Mouse (Mus musculus): ENCODE results near the gene Ptma.
"Not testable (repeated sequence)": the region's sequence is repeated elsewhere in the genome, so short reads cannot be mapped to it uniquely, and the experiment has no call there.

Ptma gene

DNA sequence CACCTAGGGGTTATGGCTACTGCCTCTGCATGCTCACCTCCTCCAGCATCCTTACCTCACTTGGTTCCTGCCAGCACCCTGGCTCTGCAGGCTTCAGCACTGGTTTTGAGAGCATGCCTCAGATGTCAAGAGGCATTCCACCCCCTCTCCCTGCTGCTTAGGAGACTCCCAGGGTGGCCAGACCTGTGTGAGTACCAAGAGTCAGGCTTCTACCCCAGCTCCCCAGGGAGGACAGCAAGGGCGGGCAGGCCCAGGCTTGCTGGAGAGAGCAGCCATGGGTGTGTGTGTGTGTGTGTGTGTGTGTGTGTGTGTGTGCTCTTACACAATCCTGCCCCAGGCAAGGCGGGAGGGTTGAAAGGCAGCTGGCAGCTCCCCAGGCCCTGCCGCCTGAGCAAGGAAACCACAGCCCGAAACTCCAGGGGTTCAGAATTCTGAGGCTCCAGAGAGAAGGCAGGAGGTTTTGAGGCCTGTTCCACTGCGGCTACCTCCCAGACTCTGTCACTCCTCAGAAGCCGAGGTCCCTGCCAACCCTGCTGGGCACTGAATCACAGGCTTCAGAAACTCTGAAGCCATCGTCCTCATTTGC is 4.1 kb upstream of the Ptma start:
- DNase-seq, result peak; percentile 43

DNA sequence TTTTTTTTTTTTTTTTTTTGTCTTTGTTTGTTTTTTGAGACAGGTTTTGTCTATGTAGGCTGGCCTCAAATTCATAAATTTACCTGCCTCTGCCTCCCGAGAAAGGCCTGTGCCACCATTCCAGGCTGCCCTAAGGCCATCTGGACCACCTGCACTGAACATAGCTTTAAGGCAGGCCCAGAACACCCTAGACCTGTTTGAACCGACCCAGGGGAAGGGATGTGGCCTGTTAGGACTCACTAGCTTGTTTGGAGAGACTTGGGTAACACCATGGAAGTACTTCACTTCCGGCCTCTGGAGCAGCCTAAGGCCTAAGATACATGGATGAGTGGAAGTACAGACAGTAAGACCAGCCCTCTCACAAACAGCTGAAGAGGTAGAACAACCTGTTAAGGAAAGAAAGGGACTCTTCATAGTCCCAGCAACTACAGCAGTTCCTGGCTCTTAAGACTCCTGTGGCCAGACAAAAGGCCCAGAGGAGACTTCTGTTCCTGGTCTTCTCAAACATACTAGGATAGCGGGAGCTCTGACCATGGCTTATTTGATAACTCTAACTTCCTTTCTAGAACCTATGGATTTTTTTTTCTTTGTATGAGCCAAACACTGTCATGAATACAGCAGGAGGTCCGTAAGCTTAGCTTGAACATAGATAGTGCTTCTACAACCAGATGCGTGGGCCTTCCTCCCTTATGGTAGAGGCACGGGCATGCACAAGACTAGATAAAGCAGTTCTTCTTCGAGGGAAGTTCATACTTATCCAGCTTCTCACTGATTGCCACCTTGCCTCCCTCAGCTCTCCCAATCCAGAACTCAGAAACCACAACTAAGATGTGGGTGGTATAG is 2.5 kb upstream of the Ptma start:
- DNase-seq, result no peak

DNA sequence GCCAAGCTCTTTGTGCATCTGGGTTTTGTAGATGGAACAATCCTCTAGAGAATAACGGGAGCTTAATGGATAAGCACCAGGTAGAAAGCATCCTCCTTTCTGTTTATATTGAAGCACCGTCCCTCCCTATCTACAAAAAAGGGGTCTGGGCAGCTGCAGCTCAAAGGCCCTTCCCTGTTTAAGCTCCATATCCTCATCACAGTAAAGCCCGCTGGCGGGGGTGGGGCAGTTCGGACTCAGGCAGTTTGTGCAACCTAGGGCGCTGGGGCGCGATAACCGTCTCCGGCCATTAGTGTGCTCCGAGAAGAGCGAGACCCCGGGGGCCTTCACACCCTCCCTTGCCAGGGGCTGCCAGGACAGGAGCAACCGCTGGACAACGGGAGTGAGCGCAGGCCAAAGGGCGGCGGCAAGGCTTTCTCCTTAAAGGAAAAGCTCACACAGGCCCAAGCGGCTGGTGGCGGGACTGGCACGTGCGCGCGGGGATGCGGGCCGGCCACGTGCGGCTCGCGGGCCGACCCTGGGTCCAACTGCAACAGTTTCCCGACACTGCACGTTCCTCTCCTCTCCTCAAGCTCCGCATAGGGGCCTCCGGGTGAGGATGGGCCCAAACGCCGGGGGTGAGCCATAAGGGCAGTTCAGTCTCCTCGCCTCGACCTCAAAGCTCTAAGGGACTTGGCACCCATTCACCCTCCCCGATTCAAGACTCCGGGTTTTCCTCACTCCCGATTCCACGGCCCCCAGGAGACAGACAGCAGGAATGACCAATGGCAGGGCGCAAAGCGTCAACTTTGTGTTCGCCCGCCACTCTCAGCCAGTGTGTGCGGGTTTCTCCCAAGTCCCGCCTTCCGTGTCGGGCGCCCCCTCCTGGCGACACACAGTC is 1.7 kb upstream of the Ptma start:
- DNase-seq, result peak; percentile 100

DNA sequence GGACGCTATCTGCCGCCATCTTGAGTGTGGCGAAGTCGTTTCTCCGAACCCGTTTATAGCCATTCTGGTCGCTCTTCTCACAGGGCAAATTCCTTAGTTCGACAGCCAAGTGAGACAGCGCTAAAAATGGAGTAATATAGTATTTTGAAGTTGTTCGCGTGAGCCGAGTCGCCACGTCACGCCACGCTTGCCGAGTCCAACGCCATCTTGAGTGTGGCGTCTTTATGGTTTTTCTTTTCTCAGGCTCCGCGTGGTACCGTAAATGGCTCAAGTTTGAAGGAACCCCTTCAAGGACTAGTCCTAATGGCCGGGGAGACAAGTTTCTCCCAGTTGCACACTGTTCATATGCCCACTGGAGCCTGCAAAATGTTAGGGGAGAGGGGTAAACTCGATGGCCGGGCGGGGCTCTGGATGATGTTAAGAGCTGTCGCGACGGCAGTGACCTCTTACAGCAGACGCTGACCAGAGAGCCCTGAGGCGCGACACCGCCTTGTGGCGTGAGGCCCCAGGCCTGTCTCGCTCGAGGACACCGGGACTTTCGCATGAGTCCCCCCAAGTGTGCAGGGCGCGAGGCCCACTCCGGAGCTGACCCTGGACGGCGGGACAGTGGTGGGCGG is 919 bp upstream of the Ptma start:
- peak; percentile 86 for DNase-seq

DNA sequence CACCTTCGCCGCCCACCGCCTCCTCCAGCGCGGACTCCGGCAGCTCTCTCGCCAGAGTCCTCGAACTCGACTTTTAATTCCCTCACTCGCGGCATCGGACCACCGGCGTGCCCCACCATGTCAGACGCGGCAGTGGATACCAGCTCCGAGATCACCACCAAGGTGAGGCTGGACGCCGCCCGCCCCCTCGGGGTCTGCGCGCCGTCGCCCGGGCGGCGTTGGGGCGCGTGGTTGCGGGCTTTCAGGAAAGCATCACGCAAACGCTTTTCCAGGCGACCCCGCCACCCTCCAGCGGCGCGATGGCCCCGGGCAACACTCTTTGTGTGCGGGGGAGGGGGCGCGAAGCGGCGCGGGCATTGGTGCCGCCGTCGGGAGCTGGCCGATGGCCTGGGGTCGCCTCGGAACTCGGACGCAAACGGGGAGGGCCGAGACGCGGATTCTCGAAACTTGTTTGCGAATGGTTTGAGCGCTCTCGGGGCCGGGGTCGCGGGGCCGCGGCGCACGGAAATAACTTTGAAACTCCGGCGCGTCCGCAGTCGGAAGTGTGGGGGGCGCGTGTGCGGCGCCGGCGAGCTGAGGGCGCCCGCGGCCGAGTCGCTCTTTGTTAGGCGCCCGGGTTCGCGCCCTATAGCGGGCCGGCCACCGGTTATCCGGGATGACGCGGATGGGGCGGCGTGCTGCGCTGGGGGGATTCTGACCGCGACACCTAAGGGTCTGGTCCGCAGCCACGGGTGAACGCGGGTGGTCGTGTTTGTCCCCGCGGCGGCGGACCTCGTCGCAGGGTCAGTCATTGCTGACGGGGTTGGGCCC is 468 bp downstream of the Ptma start:
- DNase-seq, result peak; percentile 71

DNA sequence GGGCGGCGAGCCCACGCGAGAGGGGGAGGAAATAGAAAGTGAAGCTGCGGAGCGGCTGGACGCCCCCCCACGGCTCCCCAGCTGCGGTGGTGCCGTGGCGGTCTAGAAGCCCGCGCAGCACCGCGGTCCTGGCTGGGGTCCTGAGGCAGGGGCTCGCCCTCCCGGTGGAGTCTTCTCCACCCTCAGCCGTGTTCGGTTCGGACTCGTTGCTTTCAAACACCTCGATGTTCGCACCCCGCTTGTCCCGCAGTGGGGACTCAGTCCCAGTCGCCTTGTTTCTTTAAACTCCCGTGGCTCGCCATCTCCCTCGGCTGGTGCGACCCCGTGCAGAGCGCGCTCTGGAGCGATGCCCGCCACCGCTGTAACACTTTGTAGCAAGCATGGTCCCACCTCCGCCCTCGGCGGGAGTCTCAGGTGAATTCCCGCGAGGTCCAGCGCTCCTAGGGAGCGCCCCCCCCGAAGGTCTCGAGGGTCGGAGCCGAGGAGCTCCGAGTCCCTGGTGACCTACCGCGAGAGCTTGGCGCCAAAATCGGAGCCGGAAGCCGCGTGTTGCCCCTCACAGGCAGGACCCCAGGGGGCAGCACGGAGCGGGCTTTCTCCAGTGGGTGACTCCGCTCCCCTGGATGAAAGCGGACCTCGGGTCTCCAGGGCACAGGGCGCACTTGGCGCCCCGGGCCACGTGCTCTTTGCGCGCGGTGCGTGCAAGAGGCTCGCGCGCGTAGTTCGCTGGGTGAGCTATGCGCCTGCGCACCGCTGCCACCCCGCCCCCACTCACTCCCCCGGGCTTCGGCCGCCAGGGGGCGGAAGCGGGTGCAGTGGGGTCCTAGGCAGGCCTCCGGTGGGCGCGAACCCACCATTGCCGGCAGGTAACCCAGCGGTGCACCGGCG is 1.3 kb downstream of the Ptma start:
- peak; percentile 96 for DNase-seq

DNA sequence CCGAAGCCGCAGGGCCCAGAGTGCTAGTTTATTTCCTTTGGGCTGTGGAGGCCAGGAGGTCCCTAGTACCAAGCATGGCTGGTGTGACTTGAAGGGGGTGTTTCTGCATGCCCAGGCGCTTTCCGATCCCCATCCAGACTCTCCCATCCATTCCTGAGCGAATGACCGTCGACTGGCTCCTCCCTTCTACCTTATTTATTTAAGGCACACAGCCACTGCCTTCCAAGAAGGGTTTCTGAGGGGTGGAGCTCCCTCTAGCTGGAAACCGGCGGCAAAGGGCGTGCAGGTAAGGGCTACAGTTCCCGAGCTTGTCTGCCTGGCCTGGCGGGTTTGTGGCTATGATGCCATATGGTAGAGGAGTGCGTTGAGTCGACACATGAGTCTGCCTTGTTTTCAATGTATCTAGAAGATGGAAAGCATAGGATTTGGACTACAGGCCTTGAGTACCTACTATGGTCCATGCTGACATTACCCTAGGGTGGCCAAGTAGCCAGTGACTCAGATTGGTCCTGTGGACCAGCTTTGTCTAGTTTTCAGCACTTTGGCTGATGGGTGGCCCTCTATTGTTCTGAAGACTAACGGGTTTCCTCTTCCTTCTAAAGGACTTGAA is 2.1 kb downstream of the Ptma start:
- peak; percentile 77 for DNase-seq

DNA sequence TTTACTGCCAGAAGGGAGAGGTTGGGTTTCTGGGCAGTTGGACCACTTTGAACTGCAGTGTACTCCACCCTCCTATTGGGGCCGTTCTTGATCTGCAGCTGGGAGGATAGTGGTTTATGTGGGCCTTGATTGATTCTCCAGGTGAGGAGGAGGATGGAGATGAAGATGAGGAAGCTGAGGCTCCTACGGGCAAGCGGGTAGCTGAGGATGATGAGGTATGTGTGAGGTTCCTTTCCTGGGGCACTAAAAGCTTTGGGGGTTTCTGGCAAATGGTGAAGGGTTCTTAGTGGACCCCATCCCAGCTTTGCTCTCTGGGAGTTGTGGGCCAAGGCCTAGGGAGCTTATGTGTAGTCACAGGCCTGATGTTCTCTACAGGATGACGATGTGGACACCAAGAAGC is 3.1 kb downstream of the Ptma start:
- DNase-seq, result no peak

DNA sequence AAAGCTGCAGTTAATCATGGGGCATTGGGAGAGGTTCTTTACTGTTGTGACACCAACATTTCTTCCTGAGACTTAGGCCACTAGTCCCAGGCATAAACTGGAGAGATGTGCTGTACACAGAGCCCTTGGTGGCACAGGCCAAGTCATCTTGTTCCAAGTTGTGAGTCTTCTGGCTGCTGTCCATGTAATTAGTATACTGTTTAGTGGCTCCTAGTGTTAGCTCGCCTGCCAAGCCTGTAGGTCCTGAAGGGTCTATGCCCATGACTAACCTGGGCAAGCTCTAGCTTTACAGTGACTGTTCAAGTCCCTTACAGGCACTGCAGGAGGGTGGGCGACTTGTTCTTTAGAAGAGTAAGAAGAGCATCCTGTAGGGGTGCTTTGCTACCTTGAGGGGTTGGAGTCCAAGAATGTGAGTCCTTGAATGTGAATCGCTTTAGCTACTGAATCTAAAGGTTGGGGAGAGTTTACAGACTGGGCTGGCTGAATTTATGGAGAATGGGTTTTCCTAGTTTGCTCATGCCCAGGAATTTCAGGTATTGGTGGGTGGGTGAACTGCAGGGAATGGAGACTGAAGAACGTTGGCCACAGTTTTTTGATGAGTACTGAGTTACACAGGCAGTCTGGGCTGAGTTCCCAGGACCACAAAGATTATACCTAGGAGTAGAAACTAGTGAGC is 4.5 kb downstream of the Ptma start:
- DNase-seq, result no peak

DNA sequence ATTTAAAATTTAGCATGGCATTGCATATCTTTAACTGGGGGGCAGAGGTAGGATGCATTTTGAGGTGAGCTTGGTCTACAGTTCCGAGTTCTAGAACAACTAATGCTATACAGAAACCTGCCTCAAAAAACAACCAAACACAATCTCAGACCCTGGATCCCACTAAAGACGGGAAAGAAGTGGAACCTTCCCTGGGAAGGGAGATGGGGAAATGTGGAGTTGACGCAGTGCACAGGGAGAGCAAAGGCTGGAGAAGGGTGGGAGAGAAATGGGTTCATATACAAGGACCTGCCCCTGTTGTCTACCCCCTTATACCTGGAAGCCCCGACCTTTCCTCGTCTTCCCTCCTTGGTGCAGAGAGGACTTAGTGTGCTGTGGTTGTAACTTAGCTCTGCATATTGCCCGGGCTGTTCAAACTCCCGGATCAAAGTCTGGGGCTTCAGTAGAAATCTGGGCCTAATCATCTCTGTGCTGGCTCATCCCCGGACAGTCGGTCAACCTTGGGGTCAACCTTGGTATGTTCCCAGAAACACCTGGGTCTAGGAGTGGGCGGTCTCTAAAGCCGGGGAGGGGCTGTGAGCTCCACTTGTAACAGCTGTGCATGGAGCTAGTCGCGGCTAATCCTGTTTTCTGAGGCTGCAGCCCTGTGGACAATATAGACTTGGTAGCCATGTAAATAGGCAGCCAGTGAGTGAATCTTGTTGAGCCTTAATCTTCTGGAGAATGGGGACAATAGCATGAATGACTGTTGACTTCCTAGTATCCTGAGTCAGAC is 5.2 kb downstream of the Ptma start:
- DNase-seq, result no peak

DNA sequence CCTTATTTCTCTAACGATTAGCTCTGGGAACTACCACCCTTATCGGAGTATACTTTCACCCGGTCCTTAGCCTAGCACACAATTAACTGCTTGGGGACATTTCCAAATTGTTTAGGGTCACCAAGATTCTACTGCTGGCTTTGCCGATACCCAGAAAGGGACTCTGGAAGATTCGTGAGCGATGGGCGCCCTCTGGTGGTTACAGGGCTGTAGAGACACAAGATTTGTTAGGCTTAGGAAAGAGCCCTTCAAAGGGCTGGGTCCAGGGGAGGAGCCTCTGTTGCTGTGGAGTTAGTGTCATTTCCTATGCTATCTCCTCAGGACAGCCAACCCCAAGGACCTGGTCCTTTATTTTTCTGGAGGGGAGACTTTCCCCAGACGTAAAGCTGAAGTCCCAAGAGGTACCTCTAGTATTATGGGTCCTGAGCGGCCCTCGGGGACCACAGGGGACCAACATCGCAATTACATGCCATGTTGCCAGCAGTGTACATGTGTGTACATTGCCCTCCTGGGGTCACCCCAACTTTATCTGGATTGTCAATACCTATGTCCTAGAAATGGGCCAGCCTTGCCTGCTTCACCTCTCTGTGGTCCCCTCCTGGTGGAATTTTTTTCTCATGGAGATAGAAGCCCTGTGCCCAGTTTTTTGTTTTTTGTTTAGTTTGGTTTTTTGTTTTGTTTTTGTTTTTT is 6.0 kb downstream of the Ptma start:
- DNase-seq, result peak; percentile 96

DNA sequence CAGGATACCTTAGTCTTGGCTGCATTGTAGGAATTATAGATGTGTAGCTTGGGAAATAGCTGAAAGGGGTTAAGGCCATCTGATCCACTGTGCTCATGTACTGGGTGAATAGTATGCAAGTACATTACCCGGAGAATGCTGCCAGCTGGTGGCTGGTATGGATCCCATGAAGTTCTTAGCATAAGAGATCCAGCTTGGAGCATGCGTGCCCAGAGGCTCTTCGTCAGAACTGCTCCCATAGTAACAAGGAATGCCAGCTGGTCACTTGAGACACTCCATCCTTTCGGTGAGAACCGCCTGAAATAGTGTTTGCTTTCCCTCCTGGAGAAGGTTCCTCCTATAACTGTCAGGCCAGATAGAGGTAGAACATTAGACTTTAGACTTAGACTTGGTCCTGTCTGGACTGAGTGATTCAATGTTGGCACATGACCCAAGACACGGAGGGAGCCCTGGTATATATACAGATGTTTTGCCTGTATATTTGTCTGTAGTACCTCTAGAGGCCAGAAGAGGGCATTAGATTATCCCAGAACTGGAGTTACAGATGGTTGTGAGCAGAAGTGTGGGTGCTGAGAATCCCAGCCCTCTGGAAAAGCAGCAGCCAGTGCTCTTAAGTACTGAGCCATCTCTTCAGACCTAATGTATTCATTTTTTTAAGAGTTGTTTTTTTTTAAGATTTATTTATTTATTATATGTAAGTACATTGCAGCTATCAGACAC is 7.0 kb downstream of the Ptma start:
- DNase-seq, result no peak

DNA sequence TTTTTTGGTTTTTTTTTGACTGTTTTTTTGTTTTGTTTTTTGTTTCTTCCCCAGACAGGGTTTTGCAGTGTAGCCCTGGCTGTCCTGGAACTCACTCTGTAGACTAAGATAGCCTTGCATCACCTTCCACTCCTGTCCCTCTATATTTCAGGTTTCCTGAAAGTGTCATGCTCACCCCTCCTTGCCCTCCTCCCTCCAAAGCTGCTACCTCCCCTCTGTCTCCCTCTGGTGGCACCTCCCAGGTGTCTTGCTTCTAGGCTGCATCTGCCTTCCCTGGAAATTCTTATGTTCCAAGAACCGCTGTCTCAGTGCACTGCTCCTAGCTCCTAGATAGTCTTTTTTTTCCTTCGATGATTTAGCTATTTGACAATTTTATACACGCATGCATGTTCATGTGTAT is 11.9 kb downstream of the Ptma start:
- no peak for DNase-seq

DNA sequence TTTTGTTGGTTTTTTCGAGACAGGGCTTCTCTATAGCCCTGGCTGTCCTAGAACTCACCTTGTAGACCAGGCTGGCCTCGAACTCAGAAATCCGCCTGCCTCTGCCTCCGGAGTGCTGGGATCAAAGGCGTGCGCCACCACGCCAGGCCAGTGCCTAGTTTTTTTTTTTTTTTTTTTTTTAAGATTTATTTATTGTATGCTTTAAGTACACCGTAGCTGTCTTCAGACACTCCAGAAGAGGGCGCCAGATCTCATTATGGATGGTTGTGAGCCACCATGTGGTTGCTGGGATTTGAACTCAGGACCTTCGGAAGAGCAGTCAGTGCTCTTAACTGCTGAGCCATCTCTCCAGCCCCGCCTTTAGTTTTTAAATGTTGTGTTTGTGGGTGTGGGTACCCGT is 13.1 kb downstream of the Ptma start:
- DNase-seq, result not testable (repeated sequence)

DNA sequence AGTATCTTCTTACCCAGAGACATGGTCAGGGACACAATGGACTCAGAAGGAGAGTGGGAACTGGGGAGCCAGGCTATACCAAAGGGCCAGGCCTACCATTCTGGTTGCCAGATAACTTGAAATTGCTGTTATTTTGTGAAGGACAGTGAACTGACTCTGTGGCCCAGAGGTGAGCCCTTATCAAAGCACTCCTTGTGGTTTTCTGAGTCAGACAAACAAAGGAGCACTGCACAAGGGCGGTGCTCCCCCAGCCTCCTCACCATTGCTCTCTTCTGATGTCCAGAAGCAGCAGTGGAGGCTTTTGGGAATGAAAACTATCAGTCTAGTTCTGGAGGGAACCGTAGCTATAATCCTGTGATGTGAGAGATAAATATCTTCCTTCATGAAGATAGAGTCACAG is 16.1 kb downstream of the Ptma start:
- DNase-seq, result no peak

DNA sequence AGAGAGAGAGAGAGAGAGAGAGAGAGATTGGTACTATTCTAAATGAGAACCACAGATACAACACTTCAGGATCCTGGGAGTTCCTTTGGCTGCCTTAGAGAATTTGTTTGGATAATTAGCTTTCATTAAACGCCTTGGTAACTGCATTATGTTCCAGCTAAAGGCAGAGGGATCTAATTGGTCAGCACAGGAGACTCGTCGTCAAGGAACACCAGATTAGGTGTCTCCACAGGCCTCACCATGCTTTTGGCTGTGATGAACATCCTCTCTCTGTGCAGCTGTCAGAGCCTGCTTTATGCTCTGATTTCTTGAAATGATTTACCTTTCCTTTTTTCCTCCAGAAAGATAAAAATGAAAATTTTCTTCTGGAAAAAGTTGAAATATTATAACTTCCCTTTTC is 20.3 kb downstream of the Ptma start:
- no peak for DNase-seq

DNA sequence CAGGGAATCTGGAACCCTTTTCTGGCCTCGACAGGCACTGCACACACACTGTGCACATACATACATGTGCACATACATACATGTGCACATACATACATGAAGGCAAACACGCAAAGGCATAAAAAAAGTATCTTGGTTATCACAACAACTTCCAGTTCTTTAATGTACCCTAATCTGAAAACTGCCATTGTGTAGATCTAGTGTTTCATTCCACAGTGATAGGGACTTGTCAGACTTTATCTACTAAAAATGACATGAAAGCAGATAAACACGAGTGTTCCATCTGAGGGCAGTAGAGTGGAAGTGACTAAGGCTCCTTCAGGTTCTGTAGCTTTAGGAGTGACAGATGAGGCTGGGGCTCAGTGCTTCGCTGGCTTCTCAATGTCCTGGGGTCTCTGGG is 24.8 kb downstream of the Ptma start:
- no peak for DNase-seq

DNA sequence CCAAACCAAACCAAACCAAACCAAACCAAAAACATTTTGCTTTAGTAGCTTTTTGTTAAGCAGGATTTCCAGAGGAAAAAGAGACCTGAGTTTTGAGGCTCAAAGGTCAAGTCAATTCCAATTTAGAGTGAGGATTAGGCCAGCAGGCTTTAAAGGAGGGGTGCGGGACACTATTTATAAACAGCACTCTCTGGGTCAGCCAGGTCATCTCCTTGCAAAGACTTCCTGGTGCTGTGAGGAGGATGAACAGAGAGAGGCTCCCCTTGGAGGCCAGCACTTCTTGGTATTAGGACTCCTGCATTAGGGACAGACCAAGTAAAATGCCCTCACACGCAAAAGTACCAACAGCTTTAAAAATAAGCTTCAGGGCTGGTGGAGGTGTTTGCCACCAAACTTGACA is 25.4 kb downstream of the Ptma start:
- DNase-seq, result no peak
